Mouse (Mus musculus): ENCODE data around the gene Rab11a. TPM values are rescaled to one million over a fixed set of nuclear protein-coding genes. Genes with fewer than 3 reads are reported as not detected.
A peak's percentile ranks its signal among the peaks of the same experiment; 100 is the strongest.

Rab11a gene
- polyA plus RNA-seq, 1 experiment from 2014 or later, result 1,132 TPM

DNA sequence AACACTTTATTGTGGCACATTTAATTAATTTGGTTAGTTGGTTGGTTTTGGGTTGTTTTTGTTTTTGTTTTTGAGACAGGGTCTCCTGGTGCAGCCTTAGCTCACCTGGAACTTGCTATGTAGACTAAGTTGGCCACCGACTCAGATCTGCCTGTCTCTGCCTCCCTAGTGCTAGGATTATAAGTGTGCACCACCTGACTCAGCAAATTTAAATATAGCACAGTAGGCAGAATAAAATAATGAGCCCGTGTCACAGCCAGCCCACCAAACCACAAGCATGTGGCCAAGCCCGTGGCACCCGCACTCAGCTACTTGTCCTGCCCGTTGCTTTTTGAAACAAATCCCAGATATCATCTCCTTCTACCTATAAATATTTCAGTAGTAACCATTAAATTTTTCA, 15.0 kb upstream of the Rab11a start:
- Histone ChIP-seq H3K9me3 (replicated peaks; ENCODE audit: low read length) (no peaks in the 10 kb centered on the region), H3K9ac (ENCODE audit: low read depth, low read length) (no peak overlapping the region), H3K4me2 (ENCODE audit: low read length) (no peak overlapping the region), H3K27me3 (ENCODE audit: insufficient read depth, low read length) (no peaks in the 10 kb centered on the region), H3K4me3 (replicated peaks; ENCODE audit: low read depth, low read length) (no peak overlapping the region), H3K36me3 (ENCODE audit: insufficient read depth, low read length) (no peaks in the 10 kb centered on the region), H3K27ac (no peak overlapping the region), H3K4me1 (replicated peaks; ENCODE audit: insufficient read depth, low read length) (no peaks in the 10 kb centered on the region)
- 93% methylated on average over 5 of the region's 5 CpGs for WGBS
- DNase-seq (ENCODE audit: low spot score) (no peak), ATAC-seq (replicated peaks; ENCODE audit: low FRiP score, low read depth) (no peak)
- TF ChIP-seq CTCF (IDR thresholded peaks at IDR 0.05; ENCODE audit: low read depth), result no peak

GRCm38 (mm10) chr9:64749314-64749713, 11.8 kb upstream of the Rab11a start:
- DNase-seq (ENCODE audit: low spot score) (no peak), ATAC-seq (replicated peaks; ENCODE audit: low FRiP score, low read depth) (no peak)
- Histone ChIP-seq H3K27me3 (ENCODE audit: insufficient read depth, low read length) (no peaks in the 10 kb centered on the region), H3K27ac (no peak overlapping the region), H3K9ac (ENCODE audit: low read depth, low read length) (no peak overlapping the region), H3K9me3 (replicated peaks; ENCODE audit: low read length) (no peaks in the 10 kb centered on the region), H3K4me1 (replicated peaks; ENCODE audit: insufficient read depth, low read length) (no peaks in the 10 kb centered on the region), H3K4me2 (ENCODE audit: low read length) (no peak overlapping the region), H3K4me3 (replicated peaks; ENCODE audit: low read depth, low read length) (no peak overlapping the region), H3K36me3 (ENCODE audit: insufficient read depth, low read length) (no peaks in the 10 kb centered on the region)
- 76% methylated on average over 6 of the region's 6 CpGs for WGBS
- no peak for TF ChIP-seq CTCF (IDR thresholded peaks at IDR 0.05; ENCODE audit: low read depth)

DNA sequence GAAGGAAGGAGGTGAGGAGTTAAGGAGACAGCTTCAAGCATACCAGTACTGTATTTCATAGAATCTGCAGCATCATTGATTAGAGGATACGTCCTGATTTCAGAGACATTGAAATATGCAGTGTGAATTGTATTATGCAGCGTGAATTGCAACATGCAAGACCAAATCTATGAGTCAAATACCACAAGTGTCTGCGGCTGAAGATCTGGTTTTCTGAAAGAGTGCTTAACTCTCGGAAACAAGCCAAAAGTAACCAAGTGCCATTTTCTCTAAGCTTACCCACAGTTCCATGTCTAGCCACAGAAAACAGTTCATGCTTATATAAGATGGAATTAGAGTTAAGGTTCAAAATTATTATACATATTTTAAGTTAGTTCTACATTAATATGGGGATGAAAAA, 10.2 kb upstream of the Rab11a start:
- H3K4me3 ChIP-seq (replicated peaks; ENCODE audit: low read depth, low read length), result no peak overlapping the region
- no peaks in the 10 kb centered on the region for H3K4me1 ChIP-seq (replicated peaks; ENCODE audit: insufficient read depth, low read length)
- DNase-seq (ENCODE audit: low spot score) (no peak), ATAC-seq (replicated peaks; ENCODE audit: low FRiP score, low read depth) (no peak)
- no peaks in the 10 kb centered on the region for H3K36me3 ChIP-seq (ENCODE audit: insufficient read depth, low read length)
- no peak overlapping the region for H3K27ac ChIP-seq
- no peak for TF ChIP-seq CTCF (IDR thresholded peaks at IDR 0.05; ENCODE audit: low read depth)
- no peak overlapping the region for H3K9ac ChIP-seq (ENCODE audit: low read depth, low read length)
- 80% methylated on average over 4 of the region's 4 CpGs for WGBS
- H3K4me2 ChIP-seq (ENCODE audit: low read length), result no peak overlapping the region
- no peaks in the 10 kb centered on the region for H3K9me3 ChIP-seq (replicated peaks; ENCODE audit: low read length)
- H3K27me3 ChIP-seq (ENCODE audit: insufficient read depth, low read length), result no peaks in the 10 kb centered on the region

DNA sequence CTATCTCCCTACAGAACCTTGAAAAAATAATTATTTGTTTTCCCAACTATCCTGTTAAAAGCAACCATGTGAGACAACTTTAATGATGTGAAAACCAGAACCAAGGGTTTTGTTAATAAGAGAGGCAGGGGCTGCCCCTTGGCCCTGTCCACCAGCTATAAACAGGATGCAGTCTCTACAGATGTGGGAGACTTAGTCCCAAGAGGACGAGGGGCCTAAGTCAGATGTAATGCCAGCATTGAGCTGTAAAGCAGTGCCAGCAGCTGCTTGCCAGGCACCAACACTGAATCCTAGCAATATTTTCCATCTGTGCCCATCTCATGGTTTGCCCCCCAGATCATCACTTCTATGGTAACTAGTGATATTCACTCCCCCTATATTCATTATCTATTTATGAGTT, 4.9 kb upstream of the Rab11a start:
- Histone ChIP-seq H3K4me2 (ENCODE audit: low read length) (no peak overlapping the region), H3K9me3 (replicated peaks; ENCODE audit: low read length) (no peaks in the 10 kb centered on the region), H3K4me3 (replicated peaks; ENCODE audit: low read depth, low read length) (no peak overlapping the region), H3K4me1 (replicated peaks; ENCODE audit: insufficient read depth, low read length) (no peaks in the 10 kb centered on the region), H3K27me3 (ENCODE audit: insufficient read depth, low read length) (no peaks in the 10 kb centered on the region), H3K9ac (ENCODE audit: low read depth, low read length) (no peak overlapping the region), H3K36me3 (ENCODE audit: insufficient read depth, low read length) (no peaks in the 10 kb centered on the region), H3K27ac (no peak overlapping the region)
- TF ChIP-seq CTCF (IDR thresholded peaks at IDR 0.05; ENCODE audit: low read depth), result no peak
- ATAC-seq (replicated peaks; ENCODE audit: low FRiP score, low read depth), result no peak
- 32% methylated on average over 1 of the region's 1 CpGs for WGBS
- no peak for DNase-seq (ENCODE audit: low spot score)

DNA sequence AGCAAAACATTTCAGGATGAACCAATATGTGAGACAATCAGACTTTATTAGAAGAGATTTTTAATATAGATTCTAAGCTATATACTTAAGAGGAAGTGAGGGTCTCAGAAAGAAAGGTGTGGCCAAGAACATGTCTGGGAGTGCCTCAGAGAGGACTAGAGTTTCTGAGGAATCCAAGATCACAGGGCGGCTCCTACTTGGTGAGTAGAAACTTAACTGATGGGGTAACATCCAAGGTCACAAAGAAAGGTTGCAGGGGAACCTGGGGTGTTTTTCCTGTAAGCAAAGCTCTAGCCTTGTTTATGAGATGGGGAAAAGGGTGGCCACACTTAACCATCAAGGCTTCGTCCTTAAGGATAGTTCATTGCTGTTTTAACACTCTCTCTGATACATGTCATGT, 1.4 kb upstream of the Rab11a start:
- ATAC-seq (replicated peaks; ENCODE audit: low FRiP score, low read depth), result no peak
- H3K9me3 ChIP-seq (replicated peaks; ENCODE audit: low read length), result no peaks in the 10 kb centered on the region
- no peak for TF ChIP-seq CTCF (IDR thresholded peaks at IDR 0.05; ENCODE audit: low read depth)

GRCm38 (mm10) chr9:64736639-64737405, 736 bp downstream of the Rab11a start:
- Histone ChIP-seq H3K4me3 (replicated peaks; ENCODE audit: low read depth, low read length) (peak overlapping the region; percentile 90), H3K36me3 (ENCODE audit: insufficient read depth, low read length) (no peaks in the 10 kb centered on the region), H3K9me3 (replicated peaks; ENCODE audit: low read length) (no peaks in the 10 kb centered on the region), H3K27ac (peak overlapping the region; percentile 94), H3K4me2 (ENCODE audit: low read length) (peak overlapping the region; percentile 68), H3K27me3 (ENCODE audit: insufficient read depth, low read length) (no peaks in the 10 kb centered on the region), H3K4me1 (replicated peaks; ENCODE audit: insufficient read depth, low read length) (no peaks in the 10 kb centered on the region), H3K9ac (ENCODE audit: low read depth, low read length) (peak overlapping the region; percentile 89)
- ATAC-seq (replicated peaks; ENCODE audit: low FRiP score, low read depth), result peak; percentile 68
- peak; percentile 34; the same call in 1 of the 2 replicates for TF ChIP-seq CTCF (IDR thresholded peaks at IDR 0.05; ENCODE audit: low read depth)
- WGBS, result under 1% methylated on average over 33 of the region's 35 CpGs
- peak; percentile 90 for DNase-seq (ENCODE audit: low spot score)

More for the DNA sequence above, 1.4 kb upstream of the Rab11a start:
- Histone ChIP-seq H3K27ac (no peak overlapping the region), H3K4me1 (replicated peaks; ENCODE audit: insufficient read depth, low read length) (no peaks in the 10 kb centered on the region), H3K36me3 (ENCODE audit: insufficient read depth, low read length) (no peaks in the 10 kb centered on the region), H3K9ac (ENCODE audit: low read depth, low read length) (no peak overlapping the region), H3K4me3 (replicated peaks; ENCODE audit: low read depth, low read length) (no peak overlapping the region), H3K27me3 (ENCODE audit: insufficient read depth, low read length) (no peaks in the 10 kb centered on the region), H3K4me2 (ENCODE audit: low read length) (no peak overlapping the region)
- no peak for DNase-seq (ENCODE audit: low spot score)
- 80% methylated on average over 2 of the region's 2 CpGs for WGBS
